9 mouse cellular contexts compared by ENCODE assay signal in the genomic region with DNA sequence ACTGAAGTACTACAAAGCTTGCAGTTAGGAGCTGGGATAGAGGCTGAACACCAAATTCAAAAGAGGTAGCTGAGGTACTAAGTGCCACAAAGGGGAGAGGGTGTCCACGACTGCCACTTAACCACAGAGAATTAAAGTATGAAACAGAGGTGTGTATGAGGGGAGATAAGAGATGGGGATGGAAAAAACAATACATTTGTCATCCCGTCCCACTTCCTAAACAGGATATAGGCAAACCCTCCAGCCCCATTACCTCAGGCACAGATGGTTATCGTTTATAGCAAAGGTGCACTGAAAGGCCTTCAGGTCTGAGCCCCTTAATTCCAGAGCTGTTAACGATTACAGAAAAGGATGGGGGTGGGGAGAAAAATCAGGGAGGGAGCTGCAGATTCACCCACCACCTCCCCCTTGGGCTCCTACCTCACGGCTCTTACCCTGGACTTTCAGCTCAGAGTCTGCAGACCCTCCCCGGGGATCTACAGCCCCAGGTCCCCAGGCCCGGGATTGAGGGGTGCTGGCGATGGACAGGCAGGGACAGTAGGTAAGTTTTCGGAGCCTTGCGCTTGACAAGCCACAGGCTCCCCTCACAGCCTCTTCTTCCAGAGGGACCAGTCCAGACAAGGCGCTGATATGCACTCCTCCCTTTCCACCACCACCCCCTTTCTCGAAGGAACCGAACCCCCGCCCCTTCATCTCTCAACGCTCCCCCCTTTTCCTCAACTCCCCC. TPM values are rescaled to one million over a fixed set of nuclear protein-coding genes. Genes with fewer than 3 reads are reported as not detected.
DNase-seq lines count a peak whose midpoint lies in the region; ATAC-seq and TF ChIP-seq lines count a peak whose summit lies in the region.
"Had no signal": no experiment of that assay in that cellular context is flagged by ENCODE, and none has a peak within 500 bp of the region (broad histone marks: within the 10 kb centered on the region; RNA-seq: fewer than 3 reads in every experiment).

No protein-coding gene starts in this region.

- H3K36me3 ChIP-seq in forebrain, embryonic 11.5 days (ENCODE audit: control insufficient read depth, insufficient read depth, low read length), result no peaks in the 10 kb centered on the region

- H3K4me3 ChIP-seq in cerebellum, adult 2 months (replicated peaks; ENCODE audit: insufficient read depth, low read depth, low read length), result peak overlapping the region; percentile 86
- peak overlapping the region; percentile 66 for H3K4me3 ChIP-seq in forebrain, embryonic 11.5 days (ENCODE audit: low read depth, low read length)

- DNase-seq in cerebellum, adult 2 months, result peak in 1 of 2 experiments; percentile 6
- no peak for DNase-seq in cerebellum, postnatal 25 days
- DNase-seq in right cerebral cortex, postnatal 25 days, result peak; percentile 5
- DNase-seq in right cerebral cortex, postnatal 10 days (ENCODE audit: low spot score in 2 of 2), result no peak
- DNase-seq in forebrain, embryonic 11.5 days (ENCODE audit: low spot score), result no peak
- peak; percentile 72 for DNase-seq in kidney, adult 9 months

- no peak for TF ChIP-seq CTCF in cerebellum, adult 2 months (IDR thresholded peaks at IDR 0.05; ENCODE audit: borderline replicate concordance, insufficient read depth, low read depth, low read length)

- peak overlapping the region; percentile 54; the same call in 1 of the 2 replicates for H3K27ac ChIP-seq in cerebellum, adult 2 months (ENCODE audit: insufficient read depth, low read length)
- H3K27ac ChIP-seq in forebrain, embryonic 11.5 days (ENCODE audit: low read depth, low read length), result peak overlapping the region; percentile 43; the same call in 1 of the 2 replicates

- 1% methylated on average over 15 of the region's 15 CpGs for WGBS in cerebellum, adult 2 months
- 3% methylated on average over 14 of the region's 15 CpGs for WGBS in forebrain, embryonic 11.5 days

- no peaks in the 10 kb centered on the region for H3K4me1 ChIP-seq in cerebellum, adult 2 months (ENCODE audit: control insufficient read depth, insufficient read depth, low read length)
- H3K4me1 ChIP-seq in forebrain, embryonic 11.5 days (replicated peaks; ENCODE audit: control insufficient read depth, insufficient read depth, low read length), result peaks cover 4% of the 10 kb centered on the region; the same call in 1 of the 2 replicates

- H3K9ac ChIP-seq in forebrain, embryonic 11.5 days (ENCODE audit: low read length), result peak overlapping the region; percentile 81

- no peaks in the 10 kb centered on the region for H3K9me3 ChIP-seq in forebrain, embryonic 11.5 days (ENCODE audit: control insufficient read depth, low read length)

- no peaks in the 10 kb centered on the region for H3K27me3 ChIP-seq in cerebellum, adult 2 months (ENCODE audit: control insufficient read depth, insufficient read depth, low read length)
- H3K27me3 ChIP-seq in forebrain, embryonic 11.5 days (ENCODE audit: control insufficient read depth, insufficient read depth, low read length), result no peaks in the 10 kb centered on the region
- H3K27me3 ChIP-seq: Patski had no signal

- peak overlapping the region; percentile 75 for H3K4me2 ChIP-seq in forebrain, embryonic 11.5 days (ENCODE audit: low read depth, low read length, severe bottlenecking)

- ATAC-seq in forebrain, embryonic 11.5 days (replicated peaks; ENCODE audit: low FRiP score), result peak; percentile 58
- peak; percentile 6; the same call in 1 of the 2 replicates for ATAC-seq in megakaryocyte-erythroid progenitor cell, adult 5-6 weeks (replicated peaks; ENCODE audit: low FRiP score, low TSS enrichment, poor library complexity, severe bottlenecking)
- no peak for ATAC-seq in erythroid progenitor cell, adult 5-6 weeks (replicated peaks; ENCODE audit: low FRiP score, poor library complexity, severe bottlenecking)

- TF ChIP-seq POLR2A in cerebellum, adult 2 months (IDR thresholded peaks at IDR 0.05; ENCODE audit: borderline replicate concordance, insufficient read depth, low read length), result no peak

RNA-seq across cellular contexts. Expression of a gene that starts 0.7 kb away (rescaled TPM):
- 16.6 and 19.4 TPM in 2 replicates for polyA plus RNA-seq in cerebellum, adult 2 months (2012; rRNA removed)
- 9.6 and 10.2 TPM in 2 replicates for polyA plus RNA-seq in forebrain, embryonic 11.5 days (2014; fragmentation: Nextera tagmentation; extraction: Ambion mirVana)
- 3.0 and 5.2 TPM in 2 replicates for total RNA-seq in megakaryocyte-erythroid progenitor cell, adult 5-6 weeks (2014; fragmentation: Nextera tagmentation)
- total RNA-seq in megakaryocyte-erythroid progenitor cell, adult 5-6 weeks (2017), result 1.8 TPM in 1 of 2 replicates, not detected in the other
- 5.0 TPM in 1 of 2 replicates, not detected in the other for total RNA-seq in erythroid progenitor cell, adult 5-6 weeks (2015; ENCODE audit: low replicate concordance)
- 3.2 TPM in 1 of 2 replicates, not detected in the other for total RNA-seq in erythroid progenitor cell, adult 5-6 weeks (2017; ENCODE audit: low replicate concordance)

RNA-seq across cellular contexts. Expression of a gene that starts 1.1 kb away (rescaled TPM):
- 10.4 and 10.8 TPM in 2 replicates for polyA plus RNA-seq in cerebellum, adult 2 months (2012; rRNA removed)
- 9.4 and 10.2 TPM in 2 replicates for polyA plus RNA-seq in forebrain, embryonic 11.5 days (2014; fragmentation: Nextera tagmentation; extraction: Ambion mirVana)
- 0.94 and 2.5 TPM in 2 replicates for total RNA-seq in megakaryocyte-erythroid progenitor cell, adult 5-6 weeks (2014; fragmentation: Nextera tagmentation)
- 2.2 and 4.7 TPM in 2 replicates for total RNA-seq in megakaryocyte-erythroid progenitor cell, adult 5-6 weeks (2017)
- total RNA-seq in erythroid progenitor cell, adult 5-6 weeks (2015; ENCODE audit: low replicate concordance), result 0.84 and 6.1 TPM in 2 replicates
- total RNA-seq in erythroid progenitor cell, adult 5-6 weeks (2017; ENCODE audit: low replicate concordance), result 1.4 and 2.8 TPM in 2 replicates

Comparison
In these comparisons a context has a peak if more than half of its experiments do, and no peak if none do; other contexts are left out.
1. DNase-seq: peak in right cerebral cortex, postnatal 25 days (single experiment) and kidney, adult 9 months (single experiment); none in cerebellum, postnatal 25 days (0 of 2), right cerebral cortex, postnatal 10 days (0 of 2) and forebrain, embryonic 11.5 days (single experiment).